Mouse (Mus musculus): ENCODE results near the gene Cela2a. TPM values are rescaled to one million over a fixed set of nuclear protein-coding genes. Genes with fewer than 3 reads are reported as not detected.

Cela2a gene
- total RNA-seq, 1 experiment from 2014 or later, result not detected

Other genes with a start within 250 kb of the Cela2a start
- gene Fblim1, start 220.1 kb downstream of the Cela2a start, total RNA-seq (2017), result 0.13 and 0.35 TPM in 2 replicates
- gene Tmem82, start 207.5 kb downstream of the Cela2a start, total RNA-seq (2017), result 0.60 and 0.63 TPM in 2 replicates
- gene Slc25a34, start 202.3 kb downstream of the Cela2a start, total RNA-seq (2017), result not detected in 2 replicates
- gene Plekhm2, start 161.3 kb downstream of the Cela2a start, total RNA-seq (2017), result 9.9 and 16.5 TPM in 2 replicates
- gene Rsc1a1, start 140.6 kb downstream of the Cela2a start, total RNA-seq (2017), result 4.7 and 15.7 TPM in 2 replicates
- gene Ddi2, start 102.7 kb downstream of the Cela2a start, total RNA-seq (2017), result 23.6 and 28.9 TPM in 2 replicates
- gene Agmat, start 79.5 kb downstream of the Cela2a start, total RNA-seq (2017), result not detected in 2 replicates
- gene Dnajc16, start 35.2 kb downstream of the Cela2a start, total RNA-seq (2017), result 6.3 and 10.3 TPM in 2 replicates
- gene Casp9, start 32.5 kb downstream of the Cela2a start, total RNA-seq (2017), result 10.2 and 13.8 TPM in 2 replicates
- not detected in 2 replicates for gene Ctrc, start 20.2 kb upstream of the Cela2a start, total RNA-seq (2017)
- gene Efhd2, start 48.8 kb upstream of the Cela2a start, total RNA-seq (2017), result 37.1 and 47.2 TPM in 2 replicates
- gene Fhad1, start 188.9 kb upstream of the Cela2a start, total RNA-seq (2017), result not detected in 2 replicates

Measured in hematopoietic stem cell, adult 5-6 weeks (primary cell).